Mouse (Mus musculus) cerebellum, adult 2 months (tissue): ENCODE measurements around the gene St6galnac5.

Source experiments
- CTCF ChIP-seq: fragments of 200-500 bp; IDR thresholded peaks from 2 replicates; pipeline ENCODE4 v1.5.1; 2011; ENCODE audit warnings: low read depth, mild to moderate bottlenecking, control low read depth, low read length, moderate library complexity, borderline replicate concordance; ENCODE audit not compliant: insufficient read depth
- POLR2A ChIP-seq: fragments of 200-500 bp; IDR thresholded peaks from 2 replicates; pipeline ENCODE4 v1.6.1; 2011; ENCODE audit warnings: low read length, control low read depth, borderline replicate concordance; ENCODE audit not compliant: insufficient read depth

DNA sequence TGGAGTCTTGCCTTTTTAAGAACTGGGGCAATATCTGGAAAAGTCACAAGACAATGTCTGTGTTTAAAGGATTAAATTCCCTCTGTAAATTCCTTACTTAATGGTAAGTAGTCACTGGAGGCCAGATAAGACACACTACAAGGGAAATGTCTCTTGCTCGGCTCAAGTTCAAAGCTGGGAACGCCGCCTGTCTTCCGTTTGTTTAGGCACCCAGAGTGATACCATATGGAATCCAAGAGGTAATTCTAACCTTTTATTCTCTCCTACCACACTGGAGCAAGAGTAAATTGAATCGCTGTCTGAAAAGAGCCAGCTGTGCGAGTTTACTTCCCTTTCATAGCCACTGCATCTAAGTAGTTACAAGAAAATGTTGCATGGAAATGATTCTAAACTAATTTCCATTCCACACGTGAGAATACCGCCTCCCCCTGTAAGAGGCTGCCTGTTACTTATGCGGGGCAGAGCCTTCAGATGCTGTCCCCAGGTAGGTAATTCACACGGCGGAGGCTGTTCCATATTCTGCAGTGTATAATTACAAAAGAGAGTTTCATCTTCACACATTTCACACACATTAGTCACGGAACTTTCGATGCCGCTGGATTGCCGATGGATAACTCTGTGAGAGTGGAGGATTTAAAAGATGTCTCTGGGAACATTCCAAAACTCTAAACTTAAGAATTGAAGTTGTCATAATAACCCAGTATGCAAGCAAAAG, 101.8 kb downstream of the St6galnac5 start:
- no peak for TF ChIP-seq CTCF
- TF ChIP-seq POLR2A = no peak
